Mouse (Mus musculus) lung, adult 2 months (tissue): ENCODE measurements around the gene Fbxl20.

Experiments
- CTCF ChIP-seq: fragments of 200-500 bp; IDR thresholded peaks from 2 replicates; pipeline ENCODE4 v1.5.1; 2011; ENCODE audit warnings: mild to moderate bottlenecking, low read length, control low read depth; ENCODE audit not compliant: insufficient read depth
- POLR2A ChIP-seq: fragments of 200-500 bp; IDR thresholded peaks from 2 replicates; pipeline ENCODE4 v1.6.1; 2011; ENCODE audit warnings: low read depth, mild to moderate bottlenecking, control low read depth, low read length, borderline replicate concordance; ENCODE audit errors: extremely low read depth

DNA sequence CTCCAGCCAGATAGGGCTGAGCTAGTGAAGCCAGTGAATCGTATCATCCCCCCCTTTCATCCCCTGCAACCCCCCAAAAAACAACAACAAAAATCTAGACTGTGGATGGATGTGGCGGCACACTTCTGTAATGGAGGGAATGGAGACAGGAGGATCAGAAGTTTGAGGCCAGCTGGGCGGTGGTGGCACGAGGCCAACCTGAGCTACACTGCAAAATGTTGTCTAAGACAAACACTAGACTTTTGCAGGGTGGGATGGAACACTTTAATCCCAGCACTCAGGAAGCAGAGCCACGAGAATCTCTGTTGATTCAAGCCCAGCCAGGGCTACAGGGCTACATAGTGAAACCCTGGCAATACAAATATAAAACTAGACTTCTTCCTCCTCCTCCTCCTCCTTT is 106.1 kb downstream of the Fbxl20 start:
- TF ChIP-seq CTCF, result no peak
- TF ChIP-seq POLR2A, result no peak
